8 mouse cellular contexts compared by ENCODE assay signal in genomic region chr9:34983513-34984462, GRCm38 (mm10).
A peak's percentile ranks its signal among the peaks of the same experiment; 100 is the strongest.
DNase-seq lines count a peak whose midpoint lies in the region; ATAC-seq and TF ChIP-seq lines count a peak whose summit lies in the region.

No protein-coding gene starts in this region.

- no peak overlapping the region for H3K4me3 ChIP-seq in liver, postnatal 0 days (ENCODE audit: low read depth, low read length)
- H3K4me3 ChIP-seq in liver, embryonic 12.5 days, result no peak overlapping the region
- no peak overlapping the region for H3K4me3 ChIP-seq in embryonic facial prominence, embryonic 13.5 days
- 0 out of 2 replicates have a peak overlapping the region, but pooled peaks have one; percentile 22 for H3K4me3 ChIP-seq in hindbrain, embryonic 10.5 days
- no peak overlapping the region for H3K4me3 ChIP-seq in neural tube, embryonic 11.5 days (ENCODE audit: low read depth, low read length)

- ATAC-seq in liver, postnatal 0 days, result no peak
- ATAC-seq in liver, embryonic 12.5 days, result no peak
- no peak for ATAC-seq in embryonic facial prominence, embryonic 13.5 days (ENCODE audit: insufficient number of reproducible peaks, insufficient read depth, low FRiP score, low TSS enrichment, low read depth)
- ATAC-seq in neural tube, embryonic 11.5 days (ENCODE audit: insufficient read depth, low FRiP score, low TSS enrichment), result peak; percentile 74

- peak; percentile 83 for TF ChIP-seq CTCF in liver, postnatal 0 days (IDR thresholded peaks at IDR 0.05; ENCODE audit: low read depth)

- H3K9me3 ChIP-seq in liver, postnatal 0 days (ENCODE audit: low read length), result no peaks in the 10 kb centered on the region; the same call in 1 of the 2 replicates
- H3K9me3 ChIP-seq in liver, embryonic 12.5 days (replicated peaks), result 0 out of 2 replicates have a peak, but pooled peaks cover 3% of the 10 kb centered on the region
- H3K9me3 ChIP-seq in embryonic facial prominence, embryonic 13.5 days, result no peaks in the 10 kb centered on the region
- H3K9me3 ChIP-seq in hindbrain, embryonic 10.5 days, result no peaks in the 10 kb centered on the region
- 0 out of 2 replicates have a peak, but pooled peaks cover 4% of the 10 kb centered on the region for H3K9me3 ChIP-seq in neural tube, embryonic 11.5 days (ENCODE audit: control insufficient read depth, low read length)

- TF ChIP-seq EP300 in liver, postnatal 0 days (IDR thresholded peaks at IDR 0.05; ENCODE audit: low read depth), result no peak

- no peak overlapping the region for H3K9ac ChIP-seq in liver, postnatal 0 days (replicated peaks)
- no peak overlapping the region for H3K9ac ChIP-seq in liver, embryonic 12.5 days
- H3K9ac ChIP-seq in embryonic facial prominence, embryonic 13.5 days, result no peak overlapping the region
- H3K9ac ChIP-seq in neural tube, embryonic 11.5 days (ENCODE audit: low read length), result no peak overlapping the region

- H3K4me2 ChIP-seq in liver, postnatal 0 days (ENCODE audit: low read depth, low read length), result no peak overlapping the region
- H3K4me2 ChIP-seq in liver, embryonic 12.5 days, result no peak overlapping the region
- peak overlapping the region; percentile 32; the same call in 1 of the 2 replicates for H3K4me2 ChIP-seq in embryonic facial prominence, embryonic 13.5 days
- no peak overlapping the region for H3K4me2 ChIP-seq in neural tube, embryonic 11.5 days (ENCODE audit: low read depth)

- DNase-seq in liver, postnatal 0 days, result no peak
- peak; percentile 60 for DNase-seq in NIH3T3 (ENCODE audit: low read depth)
- DNase-seq in hindbrain, embryonic 10.5 days (ENCODE audit: low spot score), result peak; percentile 18
- DNase-seq in layer of hippocampus, postnatal 10 days (ENCODE audit: low spot score in 2 of 2), result peak; percentile 35 to 46
- DNase-seq in neural tube, embryonic 11.5 days (ENCODE audit: low spot score), result no peak
- DNase-seq in gastrocnemius, postnatal 36 days, result no peak

- intact Hi-C loops in gastrocnemius, postnatal 36 days (cut with DNase I), result loop anchor here (2.0 to 5.0 kb wide), 2 partner anchors 33 to 184 kb away; no protein-coding TSS in a partner anchor

- no peaks in the 10 kb centered on the region for H3K4me1 ChIP-seq in liver, postnatal 0 days (ENCODE audit: insufficient read depth)
- H3K4me1 ChIP-seq in liver, embryonic 12.5 days, result no peaks in the 10 kb centered on the region
- H3K4me1 ChIP-seq in embryonic facial prominence, embryonic 13.5 days, result no peaks in the 10 kb centered on the region
- H3K4me1 ChIP-seq in hindbrain, embryonic 10.5 days (replicated peaks), result 0 out of 2 replicates have a peak, but pooled peaks cover 3% of the 10 kb centered on the region
- H3K4me1 ChIP-seq in neural tube, embryonic 11.5 days (ENCODE audit: control insufficient read depth, insufficient read depth, low read length), result no peaks in the 10 kb centered on the region

- H3K27me3 ChIP-seq in liver, postnatal 0 days (ENCODE audit: insufficient read depth, low read length), result no peaks in the 10 kb centered on the region
- peaks cover 7% of the 10 kb centered on the region; the same call in 1 of the 2 replicates for H3K27me3 ChIP-seq in liver, embryonic 12.5 days (replicated peaks)
- H3K27me3 ChIP-seq in embryonic facial prominence, embryonic 13.5 days, result peaks cover 4% of the 10 kb centered on the region; the same call in 1 of the 2 replicates
- peaks cover 8% of the 10 kb centered on the region; the same call in 1 of the 2 replicates for H3K27me3 ChIP-seq in hindbrain, embryonic 10.5 days (ENCODE audit: insufficient read depth, poor library complexity, severe bottlenecking)
- no peaks in the 10 kb centered on the region for H3K27me3 ChIP-seq in neural tube, embryonic 11.5 days (ENCODE audit: control insufficient read depth, insufficient read depth, low read length)

- H3K27ac ChIP-seq in liver, postnatal 0 days (ENCODE audit: low read depth), result no peak overlapping the region
- H3K27ac ChIP-seq in liver, embryonic 12.5 days, result no peak overlapping the region
- no peak overlapping the region for H3K27ac ChIP-seq in embryonic facial prominence, embryonic 13.5 days
- H3K27ac ChIP-seq in hindbrain, embryonic 10.5 days, result peak overlapping the region; percentile 69; the same call in 1 of the 2 replicates
- H3K27ac ChIP-seq in neural tube, embryonic 11.5 days (ENCODE audit: low read depth, low read length), result no peak overlapping the region

- 33% methylated on average over 12 of the region's 12 CpGs for WGBS in liver, postnatal 0 days (ENCODE audit: insufficient replicate concordance)
- 33% methylated on average over 12 of the region's 12 CpGs for WGBS in liver, embryonic 12.5 days (ENCODE audit: insufficient replicate concordance)
- WGBS in embryonic facial prominence, embryonic 13.5 days, result 37% methylated on average over 12 of the region's 12 CpGs
- WGBS in hindbrain, embryonic 10.5 days, result 45% methylated on average over 12 of the region's 12 CpGs
- WGBS in neural tube, embryonic 11.5 days, result 40% methylated on average over 12 of the region's 12 CpGs

- no peaks in the 10 kb centered on the region for H3K36me3 ChIP-seq in liver, postnatal 0 days (replicated peaks; ENCODE audit: insufficient read depth, low read length)
- no peaks in the 10 kb centered on the region for H3K36me3 ChIP-seq in liver, embryonic 12.5 days
- no peaks in the 10 kb centered on the region for H3K36me3 ChIP-seq in embryonic facial prominence, embryonic 13.5 days
- no peaks in the 10 kb centered on the region for H3K36me3 ChIP-seq in hindbrain, embryonic 10.5 days
- no peaks in the 10 kb centered on the region for H3K36me3 ChIP-seq in neural tube, embryonic 11.5 days (ENCODE audit: control insufficient read depth, insufficient read depth, low read length)

Comparison
In these comparisons a context has a peak if more than half of its experiments do, and no peak if none do; other contexts are left out.
1. DNase-seq: peak in NIH3T3 (single experiment), hindbrain, embryonic 10.5 days (single experiment) and layer of hippocampus, postnatal 10 days (2 of 2); none in liver, postnatal 0 days (single experiment), neural tube, embryonic 11.5 days (single experiment) and gastrocnemius, postnatal 36 days (0 of 2).